9 mouse cellular contexts compared by ENCODE assay signal in the genomic region with DNA sequence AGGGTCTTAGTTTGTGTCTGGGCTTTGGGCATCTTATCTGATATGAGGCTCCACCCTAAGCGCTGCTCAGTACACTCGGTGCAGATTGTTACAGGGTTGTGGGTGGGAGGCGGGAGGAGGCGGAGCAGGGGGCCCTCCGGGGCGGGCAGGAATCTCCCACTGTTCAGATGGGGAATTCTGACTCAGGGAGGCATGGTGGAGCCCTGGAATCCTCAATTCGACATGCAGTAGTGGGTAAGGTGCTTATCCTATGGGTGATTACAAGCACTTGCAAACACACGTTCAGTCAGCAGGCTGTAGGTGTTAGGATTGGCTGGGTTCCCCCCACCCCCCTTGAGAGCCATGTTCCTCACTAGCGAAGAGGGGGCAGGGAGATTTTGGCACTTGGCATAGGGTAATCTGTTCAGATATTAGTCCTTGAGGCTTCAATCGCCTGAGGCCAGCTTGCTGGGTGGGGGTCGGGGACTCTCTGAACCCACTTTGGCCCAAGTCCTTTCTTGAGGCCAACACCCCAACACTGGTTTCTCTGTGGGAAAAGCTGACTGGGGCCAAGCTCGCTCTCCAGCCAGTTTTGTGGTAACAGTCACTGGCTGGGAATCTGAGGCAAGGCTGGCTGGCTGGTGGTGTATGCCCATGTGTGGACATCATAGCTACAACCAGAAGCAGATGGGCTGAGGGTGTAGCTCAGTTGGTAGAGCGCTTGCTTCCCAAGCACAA. TPM values are rescaled to one million over a fixed set of nuclear protein-coding genes. Genes with fewer than 3 reads are reported as not detected.
DNase-seq lines count a peak whose midpoint lies in the region; ATAC-seq lines count a peak whose summit lies in the region.
"Had no signal": no experiment of that assay in that cellular context is flagged by ENCODE, and none has a peak within 500 bp of the region (broad histone marks: within the 10 kb centered on the region; RNA-seq: fewer than 3 reads in every experiment).

No protein-coding gene starts in this region.

- H3K27me3 ChIP-seq in heart, embryonic 13.5 days (replicated peaks), result peaks cover 47% of the 10 kb centered on the region
- no peaks in the 10 kb centered on the region for H3K27me3 ChIP-seq in stomach, embryonic 16.5 days (ENCODE audit: control insufficient read depth, insufficient read depth, low read length)

- H3K4me3 ChIP-seq in heart, embryonic 13.5 days, result peak overlapping the region; percentile 24
- H3K4me3 ChIP-seq in stomach, embryonic 16.5 days (replicated peaks; ENCODE audit: low read length), result peak overlapping the region; percentile 23

- H3K4me2 ChIP-seq in heart, embryonic 13.5 days, result peak overlapping the region; percentile 58
- peak overlapping the region; percentile 51 for H3K4me2 ChIP-seq in stomach, embryonic 16.5 days (ENCODE audit: low read depth, low read length)

- H3K27ac ChIP-seq in heart, embryonic 13.5 days (replicated peaks), result no peak overlapping the region
- no peak overlapping the region; the same call in 1 of the 2 replicates for H3K27ac ChIP-seq in stomach, embryonic 16.5 days (ENCODE audit: low read length)

- no peaks in the 10 kb centered on the region for H3K36me3 ChIP-seq in heart, embryonic 13.5 days
- no peaks in the 10 kb centered on the region for H3K36me3 ChIP-seq in stomach, embryonic 16.5 days (ENCODE audit: control insufficient read depth, insufficient read depth, low read length)

- peaks cover 29% of the 10 kb centered on the region for H3K4me1 ChIP-seq in heart, embryonic 13.5 days
- peaks cover 8% of the 10 kb centered on the region for H3K4me1 ChIP-seq in stomach, embryonic 16.5 days (ENCODE audit: control insufficient read depth, insufficient read depth, low read length)

- ATAC-seq in heart, embryonic 13.5 days (ENCODE audit: extremely low read depth, insufficient number of reproducible peaks, low FRiP score, low TSS enrichment), result no peak
- peak; percentile 54; the same call in 1 of the 2 replicates for ATAC-seq in stomach, embryonic 16.5 days (ENCODE audit: insufficient read depth, low FRiP score)

- WGBS in heart, embryonic 13.5 days, result 28% methylated on average over 13 of the region's 13 CpGs
- 35% methylated on average over 13 of the region's 13 CpGs for WGBS in stomach, embryonic 16.5 days

- DNase-seq in heart, adult 11 months, result no peak
- peak; percentile 25 for DNase-seq in retina, postnatal 1 day
- no peak for DNase-seq in retina, embryonic 14.5 days (ENCODE audit: low spot score)
- DNase-seq in layer of hippocampus, postnatal 10 days (ENCODE audit: low spot score in 2 of 2), result peak; percentile 49 to 68
- no peak for DNase-seq in yolk sac, embryonic 10.5 days (ENCODE audit: low spot score)
- DNase-seq in embryo, embryonic 9.5 days (ENCODE audit: extremely low spot score), result no peak

- peak overlapping the region; percentile 37; the same call in 1 of the 2 replicates for H3K9ac ChIP-seq in heart, embryonic 13.5 days
- peak overlapping the region; percentile 54 for H3K9ac ChIP-seq in stomach, embryonic 16.5 days (ENCODE audit: low read length)

- peaks cover 8% of the 10 kb centered on the region for H3K9me3 ChIP-seq in heart, embryonic 13.5 days
- no peaks in the 10 kb centered on the region for H3K9me3 ChIP-seq in stomach, embryonic 16.5 days (replicated peaks; ENCODE audit: control insufficient read depth, low read length)

RNA-seq across cellular contexts. Expression of a gene that starts 27.2 kb away (rescaled TPM):
- polyA plus RNA-seq in heart, embryonic 13.5 days (2015; fragmentation: Nextera tagmentation; extraction: Ambion mirVana), result not detected in 2 replicates
- under 1 TPM in 1 of 2 experiments, not detected in 1; 0.11 TPM for total RNA-seq in layer of hippocampus, postnatal 10 days (2021)
- not detected in 2 replicates for polyA plus RNA-seq in stomach, embryonic 16.5 days (2015; fragmentation: Nextera tagmentation; extraction: Ambion mirVana)

RNA-seq across cellular contexts. Expression of a gene that starts 39.4 kb away (rescaled TPM):
- not detected in 2 replicates for polyA plus RNA-seq in heart, embryonic 13.5 days (2015; fragmentation: Nextera tagmentation; extraction: Ambion mirVana)
- not detected for total RNA-seq in layer of hippocampus, postnatal 10 days (2021)
- polyA plus RNA-seq in stomach, embryonic 16.5 days (2015; fragmentation: Nextera tagmentation; extraction: Ambion mirVana), result not detected in 2 replicates
- polyA plus RNA-seq: cerebellum, adult 2 months had no signal

RNA-seq across cellular contexts. Expression of a gene that starts 47.1 kb away (rescaled TPM):
- polyA plus RNA-seq in heart, embryonic 13.5 days (2015; fragmentation: Nextera tagmentation; extraction: Ambion mirVana), result 25.1 and 27.5 TPM in 2 replicates
- 100 to 1,000 TPM; 129 to 136 TPM for total RNA-seq in layer of hippocampus, postnatal 10 days (2021)
- polyA plus RNA-seq in stomach, embryonic 16.5 days (2015; fragmentation: Nextera tagmentation; extraction: Ambion mirVana), result 17.1 and 18.9 TPM in 2 replicates

Comparison
In these comparisons a context has a peak if more than half of its experiments do, and no peak if none do; other contexts are left out.
1. DNase-seq: peak in retina, postnatal 1 day (single experiment) and layer of hippocampus, postnatal 10 days (2 of 2); none in heart, adult 11 months (single experiment), retina, embryonic 14.5 days (single experiment), yolk sac, embryonic 10.5 days (single experiment) and embryo, embryonic 9.5 days (single experiment).